Mouse (Mus musculus): ENCODE results near the gene Zbtb20.

DNA sequence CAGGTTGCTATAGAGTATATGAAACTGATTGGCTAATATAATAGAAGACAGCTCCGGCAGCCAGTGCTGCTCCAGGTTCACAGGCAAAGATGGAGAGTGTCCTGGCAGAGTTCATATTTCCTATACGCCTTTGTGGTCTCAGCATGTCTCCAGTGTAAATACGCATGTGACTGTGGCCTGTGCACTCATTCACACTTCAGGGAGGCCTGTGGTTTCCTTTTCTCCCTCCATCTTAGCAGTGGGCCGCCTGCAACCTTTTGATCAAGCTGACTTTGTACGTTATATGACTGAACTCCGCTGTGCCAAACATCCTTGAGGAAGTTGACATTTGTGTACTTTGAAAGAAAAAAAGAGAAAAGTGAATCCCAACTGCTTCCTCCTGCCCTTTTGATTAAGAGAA is 501.1 kb downstream of the Zbtb20 start:
- TF ChIP-seq CTCF (IDR thresholded peaks at IDR 0.05; ENCODE audit: low read depth, low read length) (no peak), GATA1 (IDR thresholded peaks at IDR 0.05; ENCODE audit: borderline replicate concordance, low read length) (no peak), GATA2 (IDR thresholded peaks at IDR 0.05; ENCODE audit: borderline replicate concordance, low read depth, low read length) (no peak), POLR2AphosphoS5 (IDR thresholded peaks at IDR 0.05; ENCODE audit: insufficient replicate concordance, low read depth, low read length) (no peak), TAL1 (conservative IDR thresholded peaks at IDR 0.05; ENCODE audit: low read depth, low read length) (no peak)

Data from G1E (cell line).